Mouse (Mus musculus): ENCODE measurements around the gene Eif2b1. TPM values are rescaled to one million over a fixed set of nuclear protein-coding genes. Genes with fewer than 3 reads are reported as not detected.

Gene Eif2b1
- total and polyA plus RNA-seq, 3 experiments: 18.4 to 27.6 (median 23.5) TPM

DNA sequence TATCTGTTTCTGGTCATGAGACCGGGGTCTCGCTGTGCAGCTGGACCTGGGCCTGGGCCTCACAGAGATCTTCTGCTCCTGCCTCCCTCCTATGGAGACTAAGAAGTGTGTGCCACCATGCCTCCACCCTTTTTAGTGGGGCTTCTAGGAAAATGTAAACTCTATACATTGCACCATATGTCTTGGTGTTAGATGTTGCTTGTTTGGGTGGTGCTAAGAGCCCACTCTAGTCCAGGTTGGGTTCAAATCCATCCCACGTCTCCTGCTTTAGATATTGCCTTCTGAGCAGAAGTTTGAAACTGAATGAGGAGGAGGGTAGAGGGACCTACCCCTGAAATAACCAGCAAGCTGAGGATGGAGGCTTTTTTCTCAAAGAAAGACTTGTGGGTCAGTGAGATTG, 13.8 kb upstream of the Eif2b1 start:
- Histone ChIP-seq H3K79me2 (replicated peaks; ENCODE audit: control insufficient read depth, insufficient read depth, low read length) (no peaks in the 10 kb centered on the region), H3K27ac (no peak overlapping the region), H3K27me3 (ENCODE audit: control insufficient read depth, insufficient read depth, low read length) (no peaks in the 10 kb centered on the region), H3K4me3 (no peak overlapping the region), H3K9ac (ENCODE audit: low read depth, low read length) (no peak overlapping the region), H3K36me3 (ENCODE audit: control insufficient read depth, insufficient read depth, low read length) (no peaks in the 10 kb centered on the region), H3K4me1 (ENCODE audit: control insufficient read depth, insufficient read depth, low read length) (no peaks in the 10 kb centered on the region)
- DNase-seq: no peak
- TF ChIP-seq POLR2A (IDR thresholded peaks at IDR 0.05; ENCODE audit: insufficient read depth, low read depth, low read length) (no peak), CTCF (IDR thresholded peaks at IDR 0.05) (no peak), EP300 (IDR thresholded peaks at IDR 0.05; ENCODE audit: insufficient read depth, low read depth, low read length) (no peak)
- 96% methylated on average over 3 of the region's 3 CpGs for WGBS
- intact Hi-C loops (cut with DNase I): no loop called here

DNA sequence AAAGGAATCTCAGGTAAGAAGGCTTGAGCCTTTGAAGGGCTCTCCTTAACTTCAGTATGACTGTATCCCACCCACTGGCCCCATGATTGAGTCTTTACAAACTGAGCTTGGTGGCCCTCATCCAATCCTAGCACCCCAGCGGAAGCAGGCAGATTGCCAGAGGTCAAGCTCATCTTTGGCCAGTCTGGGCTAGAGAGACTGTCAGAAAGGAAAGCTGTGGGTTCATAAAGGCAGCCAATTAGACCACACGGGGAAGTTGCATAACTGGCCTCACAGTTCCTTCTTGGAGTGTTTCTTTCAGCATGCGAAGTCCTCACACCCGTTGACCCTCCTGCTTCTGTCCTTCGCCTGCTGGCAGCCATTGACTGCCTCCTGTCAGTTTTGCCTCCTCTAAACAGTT, 3.6 kb upstream of the Eif2b1 start:
- WGBS: 77% methylated on average over 5 of the region's 5 CpGs
- intact Hi-C loops (cut with DNase I): no loop called here
- Histone ChIP-seq H3K4me3 (no peak overlapping the region), H3K9ac (ENCODE audit: low read depth, low read length) (no peak overlapping the region), H3K4me1 (ENCODE audit: control insufficient read depth, insufficient read depth, low read length) (peaks cover 2% of the 10 kb centered on the region; the same call in 1 of the 2 replicates), H3K79me2 (replicated peaks; ENCODE audit: control insufficient read depth, insufficient read depth, low read length) (no peaks in the 10 kb centered on the region), H3K36me3 (ENCODE audit: control insufficient read depth, insufficient read depth, low read length) (peaks cover 3% of the 10 kb centered on the region), H3K27me3 (ENCODE audit: control insufficient read depth, insufficient read depth, low read length) (no peaks in the 10 kb centered on the region), H3K27ac (no peak overlapping the region)
- peak in 1 of 2 experiments; percentile 36 for DNase-seq
- no peak for TF ChIP-seq EP300 (IDR thresholded peaks at IDR 0.05; ENCODE audit: insufficient read depth, low read depth, low read length)
- TF ChIP-seq CTCF (IDR thresholded peaks at IDR 0.05): no peak
- TF ChIP-seq POLR2A (IDR thresholded peaks at IDR 0.05; ENCODE audit: insufficient read depth, low read depth, low read length): no peak

- 92% methylated on average over 7 of the region's 7 CpGs for WGBS
- no peaks in the 10 kb centered on the region for H3K79me2 ChIP-seq (replicated peaks; ENCODE audit: control insufficient read depth, insufficient read depth, low read length)
- intact Hi-C loops (cut with DNase I): no loop called here
Observed at GRCm38 (mm10) chr5:124575467-124575866, 3.5 kb downstream of the Eif2b1 start.

DNA sequence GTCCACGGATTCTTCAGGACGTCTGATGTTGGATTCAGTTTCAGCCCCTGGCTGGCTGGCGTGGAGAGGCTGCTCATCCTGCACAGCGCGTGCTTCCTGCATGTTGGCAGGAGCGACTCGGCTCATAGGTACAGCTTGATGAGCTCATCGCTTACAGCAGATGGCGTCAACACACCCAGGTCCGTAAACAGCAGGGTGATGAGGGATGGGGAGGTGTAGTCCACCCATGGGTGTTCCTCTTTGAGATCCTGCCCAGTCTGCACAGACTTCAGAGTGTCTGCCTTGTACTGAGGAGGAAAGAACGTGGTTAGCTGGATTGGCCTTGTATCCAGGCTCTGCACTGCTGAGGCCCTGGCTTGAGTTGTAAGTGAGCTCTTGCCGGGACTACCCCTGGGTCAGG, 7.9 kb downstream of the Eif2b1 start:
- no peak for TF ChIP-seq EP300 (IDR thresholded peaks at IDR 0.05; ENCODE audit: insufficient read depth, low read depth, low read length)
- no peak for TF ChIP-seq POLR2A (IDR thresholded peaks at IDR 0.05; ENCODE audit: insufficient read depth, low read depth, low read length)
- TF ChIP-seq CTCF (IDR thresholded peaks at IDR 0.05): no peak
- Histone ChIP-seq H3K4me3 (no peak overlapping the region), H3K79me2 (replicated peaks; ENCODE audit: control insufficient read depth, insufficient read depth, low read length) (no peaks in the 10 kb centered on the region), H3K4me1 (ENCODE audit: control insufficient read depth, insufficient read depth, low read length) (no peaks in the 10 kb centered on the region), H3K27me3 (ENCODE audit: control insufficient read depth, insufficient read depth, low read length) (no peaks in the 10 kb centered on the region), H3K27ac (no peak overlapping the region), H3K36me3 (ENCODE audit: control insufficient read depth, insufficient read depth, low read length) (peaks cover 3% of the 10 kb centered on the region), H3K9ac (ENCODE audit: low read depth, low read length) (no peak overlapping the region)
- WGBS: 78% methylated on average over 12 of the region's 12 CpGs
- intact Hi-C loops (cut with DNase I): no loop called here
- no peak for DNase-seq

More at GRCm38 (mm10) chr5:124575467-124575866, 3.5 kb downstream of the Eif2b1 start:
- DNase-seq: no peak
- TF ChIP-seq CTCF (IDR thresholded peaks at IDR 0.05) (no peak), EP300 (IDR thresholded peaks at IDR 0.05; ENCODE audit: insufficient read depth, low read depth, low read length) (no peak), POLR2A (IDR thresholded peaks at IDR 0.05; ENCODE audit: insufficient read depth, low read depth, low read length) (no peak)
- peaks cover 3% of the 10 kb centered on the region for H3K36me3 ChIP-seq (ENCODE audit: control insufficient read depth, insufficient read depth, low read length)
- H3K4me1 ChIP-seq (ENCODE audit: control insufficient read depth, insufficient read depth, low read length): peaks cover 2% of the 10 kb centered on the region; the same call in 1 of the 2 replicates
- no peak overlapping the region for H3K4me3 ChIP-seq
- H3K27me3 ChIP-seq (ENCODE audit: control insufficient read depth, insufficient read depth, low read length): no peaks in the 10 kb centered on the region
- no peak overlapping the region for H3K9ac ChIP-seq (ENCODE audit: low read depth, low read length)
- no peak overlapping the region for H3K27ac ChIP-seq

- peak; percentile 63 for TF ChIP-seq CTCF (IDR thresholded peaks at IDR 0.05)
- TF ChIP-seq EP300 (IDR thresholded peaks at IDR 0.05; ENCODE audit: insufficient read depth, low read depth, low read length): no peak
- TF ChIP-seq POLR2A (IDR thresholded peaks at IDR 0.05; ENCODE audit: insufficient read depth, low read depth, low read length): no peak
- Histone ChIP-seq H3K4me1 (ENCODE audit: control insufficient read depth, insufficient read depth, low read length) (peaks cover 2% of the 10 kb centered on the region), H3K27me3 (ENCODE audit: control insufficient read depth, insufficient read depth, low read length) (no peaks in the 10 kb centered on the region), H3K27ac (no peak overlapping the region), H3K9ac (ENCODE audit: low read depth, low read length) (no peak overlapping the region), H3K79me2 (replicated peaks; ENCODE audit: control insufficient read depth, insufficient read depth, low read length) (no peaks in the 10 kb centered on the region), H3K36me3 (ENCODE audit: control insufficient read depth, insufficient read depth, low read length) (no peaks in the 10 kb centered on the region; the same call in 1 of the 2 replicates), H3K4me3 (no peak overlapping the region)
- no peak for DNase-seq
- 51% methylated on average over 1 of the region's 1 CpGs for WGBS
- intact Hi-C loops (cut with DNase I): loop anchor here (1.0 kb wide), 1 partner anchor 123 kb away; no protein-coding TSS in a partner anchor
Observed at GRCm38 (mm10) chr5:124555145-124555544, 23.8 kb downstream of the Eif2b1 start.

GRCm38 (mm10) chr5:124553607-124554006, 25.3 kb downstream of the Eif2b1 start:
- no peak overlapping the region for H3K9ac ChIP-seq (ENCODE audit: low read depth, low read length)
- 70% methylated on average over 6 of the region's 6 CpGs for WGBS
- intact Hi-C loops (cut with DNase I): no loop called here
- no peak for DNase-seq
- peaks cover 2% of the 10 kb centered on the region for H3K4me1 ChIP-seq (ENCODE audit: control insufficient read depth, insufficient read depth, low read length)
- no peaks in the 10 kb centered on the region for H3K27me3 ChIP-seq (ENCODE audit: control insufficient read depth, insufficient read depth, low read length)
- H3K27ac ChIP-seq: no peak overlapping the region
- no peaks in the 10 kb centered on the region for H3K79me2 ChIP-seq (replicated peaks; ENCODE audit: control insufficient read depth, insufficient read depth, low read length)
- TF ChIP-seq CTCF (IDR thresholded peaks at IDR 0.05) (no peak), EP300 (IDR thresholded peaks at IDR 0.05; ENCODE audit: insufficient read depth, low read depth, low read length) (no peak), POLR2A (IDR thresholded peaks at IDR 0.05; ENCODE audit: insufficient read depth, low read depth, low read length) (no peak)
- H3K36me3 ChIP-seq (ENCODE audit: control insufficient read depth, insufficient read depth, low read length): no peaks in the 10 kb centered on the region; the same call in 1 of the 2 replicates
- H3K4me3 ChIP-seq: no peak overlapping the region

Data from heart, adult 2 months (tissue).